Mouse (Mus musculus) embryo, embryonic 11.5 days (tissue): ENCODE measurements around the gene Gm11568.
"Not testable (repeated sequence)": the region's sequence is repeated elsewhere in the genome, so short reads cannot be mapped to it uniquely, and the experiment has no call there.

ENCODE experiments used
- DNase-seq: peaks from one replicate; pipeline ENCODE4 v3.0.0-alpha.2; 2012; ENCODE audit warnings: low read depth, low spot score

Gm11568 gene

GRCm38 (mm10) chr11:99857617-99858016 lies at the start of gene Gm11568:
Gene Gm11568 (plus strand): TSS chr11:99857917.
- DNase-seq, result no peak

- DNase-seq, result not testable (repeated sequence)
Measured at GRCm38 (mm10) chr11:99809792-99810191, 47.9 kb upstream of the Gm11568 start, which contains the start of gene Krtap4-13. Gene Krtap4-13 (minus strand): TSS chr11:99809892.

- not testable (repeated sequence) for DNase-seq
Measured at GRCm38 (mm10) chr11:99815566-99815965, 42.2 kb upstream of the Gm11568 start, which contains the start of gene Gm11564. Gene Gm11564 (minus strand): TSS chr11:99815666.

- no peak for DNase-seq
Measured at GRCm38 (mm10) chr11:99837966-99838365, 19.8 kb upstream of the Gm11568 start, which contains the start of gene 2300003K06Rik. Gene 2300003K06Rik (minus strand): TSS chr11:99838066.

GRCm38 (mm10) chr11:99842185-99842584 lies 15.5 kb upstream of the Gm11568 start:
- no peak for DNase-seq

- DNase-seq, result no peak
Measured at GRCm38 (mm10) chr11:99846746-99847145, 11.0 kb upstream of the Gm11568 start.

- DNase-seq, result no peak
Measured at GRCm38 (mm10) chr11:99851508-99851907, 6.2 kb upstream of the Gm11568 start, which contains the start of gene Krtap4-16. Gene Krtap4-16 (minus strand): TSS chr11:99851608.

GRCm38 (mm10) chr11:99854121-99854520 lies 3.6 kb upstream of the Gm11568 start:
- peak; percentile 1 for DNase-seq

- DNase-seq, result no peak
Measured at GRCm38 (mm10) chr11:99858761-99859160, 1.0 kb downstream of the Gm11568 start.

- DNase-seq, result not testable (repeated sequence)
Measured at GRCm38 (mm10) chr11:99864176-99864575, 6.5 kb downstream of the Gm11568 start, which contains the start of gene Gm11559. Gene Gm11559 (plus strand): TSS chr11:99864476.

GRCm38 (mm10) chr11:99873089-99873488 lies 15.4 kb downstream of the Gm11568 start, which contains the start of gene Krtap9-1:
Gene Krtap9-1 (plus strand): TSS chr11:99873389.
- DNase-seq, result not testable (repeated sequence)

- DNase-seq, result not testable (repeated sequence)
Measured at GRCm38 (mm10) chr11:99878887-99879286, 21.2 kb downstream of the Gm11568 start, which contains the start of gene Gm11567. Gene Gm11567 (plus strand): TSS chr11:99879187.

- no peak for DNase-seq
Measured at GRCm38 (mm10) chr11:99907620-99908019, 49.9 kb downstream of the Gm11568 start, which contains the start of gene Krtap31-1. Gene Krtap31-1 (plus strand): TSS chr11:99907920.
